Mouse (Mus musculus) ES-Bruce4 (cell line): ENCODE results near the gene Cubn. TPM values are rescaled to one million over a fixed set of nuclear protein-coding genes. Genes with fewer than 3 reads are reported as not detected.

Experiments used
- H3K27ac ChIP-seq: 2 replicates; pipeline ENCODE4 v1.5.1; 2012; ENCODE audit warnings: low read length, inconsistent platforms; ENCODE audit not compliant: insufficient read depth
- H3K27me3 ChIP-seq: 2 replicates; pipeline ENCODE4 v1.6.1; 2012; ENCODE audit warnings: mild to moderate bottlenecking, low read length, inconsistent platforms; ENCODE audit not compliant: control insufficient read depth, poor library complexity, insufficient read depth, severe bottlenecking
- H3K36me3 ChIP-seq: 2 replicates; pipeline ENCODE4 v1.6.1; 2012; ENCODE audit warnings: inconsistent platforms, mild to moderate bottlenecking, low read length, moderate library complexity; ENCODE audit not compliant: control insufficient read depth, poor library complexity, insufficient read depth, severe bottlenecking
- H3K4me1 ChIP-seq: one replicate; pipeline ENCODE4 v1.8.1; 2011; ENCODE audit warnings: low read length; ENCODE audit not compliant: control insufficient read depth, insufficient read depth
- H3K4me3 ChIP-seq: 2 replicates; pipeline ENCODE4 v1.5.1; 2011; ENCODE audit warnings: low read depth, mild to moderate bottlenecking, low read length
- H3K9ac ChIP-seq: 2 replicates; pipeline ENCODE4 v1.6.1; 2012; ENCODE audit warnings: low read depth, mild to moderate bottlenecking, inconsistent platforms; ENCODE audit not compliant: poor library complexity, severe bottlenecking
- H3K9me3 ChIP-seq: replicated peaks from 2 replicates; pipeline ENCODE4 v1.6.1; 2012; ENCODE audit warnings: mild to moderate bottlenecking, low read length, inconsistent platforms; ENCODE audit not compliant: control insufficient read depth, poor library complexity, insufficient read depth, severe bottlenecking
- CTCF ChIP-seq: IDR thresholded peaks from one replicate; pipeline ENCODE4 v1.8.1; 2011; ENCODE audit warnings: low read depth, low read length
- EP300 ChIP-seq: IDR thresholded peaks from 2 replicates; pipeline ENCODE4 v1.6.1; 2011; ENCODE audit warnings: low read depth, low read length; ENCODE audit not compliant: insufficient read depth
- POLR2A ChIP-seq: IDR thresholded peaks from one replicate; pipeline ENCODE4 v1.8.1; 2011; ENCODE audit warnings: low read length; ENCODE audit not compliant: insufficient read depth
- polyA plus RNA-seq: library from polyadenylated mRNA; stranded (reverse); fragments of >200 nt; gene quantifications from 2 replicates; pipeline ENCODE4 v1.2.4, GENCODE M21; 2011; ENCODE audit warnings: low read depth; ENCODE audit not compliant: missing spikeins, insufficient read depth, insufficient read length

The Cubn gene
- polyA plus RNA-seq, 1 experiment: 0.21 TPM

GRCm38 (mm10) chr2:13371072-13371796 is 120.4 kb downstream of the Cubn start:
- Histone ChIP-seq H3K4me3 (no peak overlapping the region), H3K27ac (peak overlapping the region; percentile 87), H3K27me3 (no peaks in the 10 kb centered on the region), H3K9ac (peak overlapping the region; percentile 32; the same call in 1 of the 2 replicates), H3K4me1 (peaks cover 8% of the 10 kb centered on the region), H3K9me3 (no peaks in the 10 kb centered on the region), H3K36me3 (no peaks in the 10 kb centered on the region)
- TF ChIP-seq POLR2A (no peak), CTCF (no peak), EP300 (no peak)

GRCm38 (mm10) chr2:13370556-13370955 is 121.1 kb downstream of the Cubn start:
- H3K9me3 ChIP-seq: no peaks in the 10 kb centered on the region
- H3K9ac ChIP-seq: no peak overlapping the region
- TF ChIP-seq EP300 (peak; percentile 90), POLR2A (no peak)
- no peaks in the 10 kb centered on the region for H3K36me3 ChIP-seq
- no peaks in the 10 kb centered on the region for H3K27me3 ChIP-seq
- H3K4me3 ChIP-seq: no peak overlapping the region
- peaks cover 8% of the 10 kb centered on the region for H3K4me1 ChIP-seq
- H3K27ac ChIP-seq: peak overlapping the region; percentile 87; the same call in 1 of the 2 replicates

GRCm38 (mm10) chr2:13368517-13368916 is 123.1 kb downstream of the Cubn start:
- no peaks in the 10 kb centered on the region for H3K9me3 ChIP-seq
- H3K27ac ChIP-seq: no peak overlapping the region
- no peaks in the 10 kb centered on the region for H3K36me3 ChIP-seq
- no peak overlapping the region for H3K9ac ChIP-seq
- H3K4me3 ChIP-seq: no peak overlapping the region
- H3K4me1 ChIP-seq: peaks cover 8% of the 10 kb centered on the region
- TF ChIP-seq POLR2A (no peak), CTCF (no peak), EP300 (no peak)
- no peaks in the 10 kb centered on the region for H3K27me3 ChIP-seq

- Histone ChIP-seq H3K4me1 (no peaks in the 10 kb centered on the region), H3K27me3 (no peaks in the 10 kb centered on the region), H3K36me3 (no peaks in the 10 kb centered on the region), H3K4me3 (no peak overlapping the region), H3K9ac (no peak overlapping the region), H3K27ac (no peak overlapping the region), H3K9me3 (no peaks in the 10 kb centered on the region)
- no peak for TF ChIP-seq POLR2A
- no peak for TF ChIP-seq CTCF
- no peak for TF ChIP-seq EP300
Measured at GRCm38 (mm10) chr2:13357885-13358552, 133.6 kb downstream of the Cubn start.

GRCm38 (mm10) chr2:13352775-13353174 is 138.8 kb downstream of the Cubn start:
- Histone ChIP-seq H3K4me1 (no peaks in the 10 kb centered on the region), H3K27me3 (no peaks in the 10 kb centered on the region), H3K4me3 (no peak overlapping the region), H3K9ac (no peak overlapping the region), H3K36me3 (no peaks in the 10 kb centered on the region), H3K27ac (no peak overlapping the region), H3K9me3 (no peaks in the 10 kb centered on the region)
- TF ChIP-seq POLR2A (no peak), CTCF (no peak), EP300 (no peak)
